Mouse (Mus musculus) adrenal gland, postnatal 36 days (tissue): ENCODE results near the gene Lamb3. TPM values are rescaled to one million over a fixed set of nuclear protein-coding genes. Genes with fewer than 3 reads are reported as not detected.

Source experiments
- DNase-seq, 2 experiments: peaks; one replicate each; pipeline ENCODE4 v3.0.0; 2021; ENCODE audit warnings: mixed read lengths in 1 of 2
- total RNA-seq, 2 experiments: library from RNA; stranded (reverse); gene quantifications; 2 replicates each; pipeline ENCODE4 v1.2.3; 2021

Gene Lamb3
- total RNA-seq, 2 experiments from 2014 or later: 2.1 to 3.0 TPM

- DNase-seq: no peak
Measured at GRCm38 (mm10) chr1:193200640-193201382, 6.7 kb upstream of the Lamb3 start.

- DNase-seq: peak; percentile 2 to 26
Measured at GRCm38 (mm10) chr1:193201383-193201778, 6.1 kb upstream of the Lamb3 start, which contains the start of gene Traf3ip3. TSS of gene Traf3ip3 (minus strand) at chr1:193201703.

- DNase-seq: no peak
Measured at GRCm38 (mm10) chr1:193203821-193204220, 3.7 kb upstream of the Lamb3 start.

- DNase-seq: no peak
Measured at GRCm38 (mm10) chr1:193205431-193205830, 2.1 kb upstream of the Lamb3 start.

GRCm38 (mm10) chr1:193208178-193208577, 679 bp downstream of the Lamb3 start:
- DNase-seq: peak; percentile 39 to 70

- DNase-seq: peak in 1 of 2 experiments; percentile 9
Measured at GRCm38 (mm10) chr1:193211371-193211770, 3.9 kb downstream of the Lamb3 start.

GRCm38 (mm10) chr1:193214053-193214452, 6.6 kb downstream of the Lamb3 start:
- no peak for DNase-seq

- DNase-seq: no peak
Measured at GRCm38 (mm10) chr1:193216000-193216399, 8.5 kb downstream of the Lamb3 start.

- DNase-seq: no peak
Measured at GRCm38 (mm10) chr1:193220408-193220807, 12.9 kb downstream of the Lamb3 start.

- no peak for DNase-seq
Measured at GRCm38 (mm10) chr1:193225531-193225930, 18.0 kb downstream of the Lamb3 start.

- DNase-seq: no peak
Measured at GRCm38 (mm10) chr1:193226114-193226513, 18.6 kb downstream of the Lamb3 start.

- DNase-seq: no peak
Measured at GRCm38 (mm10) chr1:193226724-193227522, 19.4 kb downstream of the Lamb3 start.

GRCm38 (mm10) chr1:193227537-193227936, 20.0 kb downstream of the Lamb3 start:
- DNase-seq: no peak

- peak in 1 of 2 experiments; percentile 12 for DNase-seq
Measured at GRCm38 (mm10) chr1:193229570-193229969, 22.1 kb downstream of the Lamb3 start.

- no peak for DNase-seq
Measured at GRCm38 (mm10) chr1:193230531-193230930, 23.0 kb downstream of the Lamb3 start.

- DNase-seq: no peak
Measured at GRCm38 (mm10) chr1:193230935-193231334, 23.4 kb downstream of the Lamb3 start.

GRCm38 (mm10) chr1:193232732-193233131, 25.2 kb downstream of the Lamb3 start:
- DNase-seq: no peak

- no peak for DNase-seq
Measured at GRCm38 (mm10) chr1:193234130-193234645, 26.7 kb downstream of the Lamb3 start.

- DNase-seq: no peak
Measured at GRCm38 (mm10) chr1:193234930-193235329, 27.4 kb downstream of the Lamb3 start.

GRCm38 (mm10) chr1:193238426-193238825, 30.9 kb downstream of the Lamb3 start:
- DNase-seq: peak in 1 of 2 experiments; percentile 6

GRCm38 (mm10) chr1:193241436-193241835, 33.9 kb downstream of the Lamb3 start:
- DNase-seq: no peak

- peak; percentile 64 for DNase-seq
Measured at GRCm38 (mm10) chr1:193242238-193242637, 34.7 kb downstream of the Lamb3 start.

GRCm38 (mm10) chr1:193242863-193243262, 35.4 kb downstream of the Lamb3 start:
- no peak for DNase-seq
